Mouse (Mus musculus) lung, postnatal 0 days (tissue): ENCODE measurements around the gene Rims1.

ENCODE experiments used
- CTCF ChIP-seq: IDR thresholded peaks from 2 replicates; pipeline ENCODE4 v1.5.1; 2016; ENCODE audit warnings: antibody characterized with exemption, mild to moderate bottlenecking
- EP300 ChIP-seq: IDR thresholded peaks from 2 replicates; pipeline ENCODE4 v1.6.1; 2016; ENCODE audit warnings: antibody characterized with exemption, mild to moderate bottlenecking, control low read depth

DNA sequence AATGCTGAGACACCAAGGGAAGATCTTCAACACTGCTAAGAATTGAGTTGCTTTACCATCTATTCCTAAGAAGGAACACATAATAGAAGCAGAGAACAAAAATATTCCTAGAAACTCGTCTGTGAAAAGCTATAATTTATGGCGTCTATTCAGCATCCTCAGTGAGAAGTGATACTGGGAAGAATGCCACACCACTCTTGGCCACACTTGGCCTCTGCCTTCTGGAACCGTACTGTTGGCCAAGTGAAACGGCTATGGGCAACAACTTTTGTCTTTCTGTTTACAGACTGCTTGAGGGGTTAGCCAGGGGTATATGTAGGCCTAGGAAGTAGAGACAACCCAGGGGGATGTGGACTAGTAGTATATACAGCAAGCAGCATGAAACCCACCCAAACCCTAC lies 547.4 kb downstream of the Rims1 start:
- TF ChIP-seq EP300 = no peak
- TF ChIP-seq CTCF = no peak
